Mouse (Mus musculus): ENCODE results near the gene Ccnd3.
"Not testable (repeated sequence)": the region's sequence is repeated elsewhere in the genome, so short reads cannot be mapped to it uniquely, and the experiment has no call there.

The Ccnd3 gene

GRCm38 (mm10) chr17:47482401-47482800 lies 22.4 kb upstream of the Ccnd3 start:
- DNase-seq (ENCODE audit: low spot score) = peak; percentile 87

- DNase-seq (ENCODE audit: low spot score) = peak; percentile 75
Measured at GRCm38 (mm10) chr17:47484241-47484921, 20.5 kb upstream of the Ccnd3 start.

DNA sequence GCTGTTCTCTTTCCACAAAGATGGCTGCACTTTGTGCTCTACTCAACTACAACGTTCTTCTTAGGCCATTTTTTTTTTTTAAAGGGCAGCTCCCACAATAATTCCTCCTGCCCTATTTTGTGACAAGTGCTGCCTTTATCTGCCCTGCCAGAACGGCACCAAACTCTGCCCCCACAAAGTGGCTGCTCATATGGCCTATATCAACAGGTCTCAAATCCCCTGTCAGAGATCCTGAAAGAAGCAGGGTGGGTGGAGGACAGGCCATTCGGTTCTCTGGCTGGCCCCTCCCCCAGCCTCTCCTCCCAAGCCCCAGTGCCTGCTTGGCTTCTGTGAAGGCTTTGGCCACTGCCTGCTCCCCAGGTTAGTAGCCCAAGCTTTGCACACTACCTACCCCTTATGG lies 19.9 kb upstream of the Ccnd3 start:
- no peak for DNase-seq (ENCODE audit: low spot score)

DNA sequence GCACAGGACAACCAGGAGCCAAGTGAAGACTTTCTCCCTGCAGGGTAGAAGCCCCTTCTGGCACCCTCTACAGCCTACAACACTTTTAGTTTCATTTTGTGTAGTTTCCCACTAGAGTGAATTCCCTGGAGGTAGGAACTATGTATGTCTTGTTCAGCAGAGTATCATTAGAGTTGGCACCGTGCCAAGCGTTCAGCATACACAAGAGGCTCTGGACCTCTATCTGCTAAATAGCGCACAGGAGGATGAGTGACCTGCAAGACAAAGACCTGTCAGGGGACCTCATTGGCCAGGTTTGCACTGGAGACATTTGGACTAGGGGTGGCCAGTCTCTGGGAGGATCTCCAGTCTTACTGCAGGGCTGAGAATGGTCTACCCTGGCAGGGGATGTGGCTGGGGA lies 19.1 kb upstream of the Ccnd3 start:
- no peak for DNase-seq (ENCODE audit: low spot score)

GRCm38 (mm10) chr17:47490791-47491190 lies 14.1 kb upstream of the Ccnd3 start:
- DNase-seq (ENCODE audit: low spot score) = no peak

DNA sequence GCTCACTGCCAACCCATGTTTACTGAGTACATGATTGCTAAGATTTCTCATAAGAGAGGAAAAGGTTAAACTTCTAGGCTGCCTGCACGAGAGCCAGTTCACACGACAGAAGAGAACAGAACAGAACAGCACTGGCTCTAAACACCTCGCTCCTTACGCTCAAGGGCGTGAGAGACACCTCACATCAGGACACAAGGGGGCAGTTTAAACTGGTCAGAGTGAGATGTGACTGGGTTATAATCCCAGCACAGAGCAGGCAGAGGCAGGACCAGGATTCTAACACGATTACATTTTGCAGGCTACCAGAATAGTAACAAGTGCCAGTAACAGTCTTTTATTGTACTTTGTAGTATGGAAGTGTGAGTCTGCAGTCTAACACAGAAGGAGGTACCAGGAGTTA lies 12.1 kb upstream of the Ccnd3 start:
- no peak for DNase-seq (ENCODE audit: low spot score)

GRCm38 (mm10) chr17:47493653-47494052 lies 11.2 kb upstream of the Ccnd3 start:
- no peak for DNase-seq (ENCODE audit: low spot score)

- DNase-seq (ENCODE audit: low spot score) = no peak
Measured at GRCm38 (mm10) chr17:47494132-47494531, 10.7 kb upstream of the Ccnd3 start.

DNA sequence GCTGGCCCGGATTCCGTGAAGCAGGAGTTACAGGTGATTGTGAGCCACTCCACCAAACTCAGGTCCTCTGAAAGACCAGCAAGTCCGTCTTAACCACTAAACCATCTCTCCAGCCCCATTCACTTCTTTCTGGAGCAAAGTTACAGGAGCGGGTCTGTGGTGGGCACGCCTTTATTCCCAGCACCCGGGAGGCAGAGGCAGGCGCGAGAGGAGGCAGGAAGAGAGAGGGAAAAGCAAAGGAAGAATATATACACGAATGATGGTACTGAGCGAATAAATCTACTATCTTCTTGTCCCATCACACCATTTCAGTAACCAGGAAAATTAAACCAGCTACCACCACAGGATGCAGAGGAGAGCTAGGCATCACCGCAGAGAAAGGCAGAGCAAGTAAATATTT lies 3.3 kb upstream of the Ccnd3 start:
- DNase-seq (ENCODE audit: low spot score) = no peak

- DNase-seq (ENCODE audit: low spot score) = peak; percentile 93
Measured at GRCm38 (mm10) chr17:47501946-47502706, 2.7 kb upstream of the Ccnd3 start, which contains the start of gene Taf8. Gene Taf8, minus strand, starts transcription at chr17:47502292.

DNA sequence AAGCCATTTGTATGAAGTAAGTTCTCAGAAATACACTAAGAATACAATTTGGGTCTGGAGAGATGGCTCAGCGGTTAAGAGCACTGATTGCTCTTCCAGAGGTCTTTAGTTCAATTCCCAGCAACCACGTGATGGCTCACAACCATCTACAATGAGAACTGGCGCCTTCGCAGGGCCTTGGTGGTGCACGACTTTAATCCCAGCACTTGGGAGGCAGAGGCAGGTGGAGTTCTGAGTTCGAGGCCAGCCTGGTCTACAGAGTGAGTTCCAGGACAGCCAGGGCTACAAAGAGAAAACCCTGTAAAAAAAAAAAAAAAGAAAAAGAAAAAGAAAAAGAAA lies 2.2 kb upstream of the Ccnd3 start:
- not testable (repeated sequence) for DNase-seq (ENCODE audit: low spot score)

DNA sequence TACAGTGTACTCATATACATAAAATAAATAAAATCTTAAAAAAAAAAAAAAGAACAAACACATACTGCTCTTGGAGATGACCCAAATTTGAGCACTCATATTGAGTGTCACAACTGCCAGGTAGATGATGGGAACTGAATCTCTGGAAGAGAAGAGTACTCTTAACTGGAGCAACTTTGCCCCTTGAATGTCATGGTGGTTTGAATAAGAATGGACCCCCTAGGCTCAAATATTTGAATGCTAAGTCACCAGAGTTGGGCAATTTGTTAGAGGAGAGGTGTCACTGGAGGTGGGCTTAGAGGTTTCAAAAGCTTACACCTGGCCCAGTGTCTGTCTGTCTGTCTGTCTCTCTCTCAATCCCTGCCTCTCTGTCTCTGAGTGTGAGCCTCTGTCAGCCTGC lies 1.2 kb upstream of the Ccnd3 start:
- DNase-seq (ENCODE audit: low spot score) = no peak

DNA sequence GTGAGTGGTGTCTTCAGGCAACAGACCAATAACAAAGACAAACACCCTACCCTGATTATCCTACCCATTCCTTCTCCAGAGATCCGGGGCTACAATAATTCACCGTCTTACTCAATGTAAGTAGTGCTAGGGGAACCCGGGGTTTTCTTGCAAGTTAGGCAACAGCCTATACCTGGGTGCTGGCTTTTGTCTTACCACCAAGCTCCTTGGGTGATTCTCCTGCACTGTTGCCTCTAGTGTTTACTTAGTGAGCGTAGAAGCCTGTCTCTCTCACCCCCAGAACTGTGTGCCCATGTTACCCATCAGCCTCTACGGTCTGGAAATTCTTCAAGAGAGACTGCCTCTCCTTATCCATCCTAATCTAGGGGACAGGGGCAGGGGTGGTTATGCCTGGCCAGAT lies 623 bp upstream of the Ccnd3 start:
- no peak for DNase-seq (ENCODE audit: low spot score)

GRCm38 (mm10) chr17:47505566-47505965 lies 715 bp downstream of the Ccnd3 start:
- no peak for DNase-seq (ENCODE audit: low spot score)

GRCm38 (mm10) chr17:47506042-47506441 lies 1.2 kb downstream of the Ccnd3 start:
- DNase-seq (ENCODE audit: low spot score) = no peak

GRCm38 (mm10) chr17:47506697-47507096 lies 1.8 kb downstream of the Ccnd3 start:
- DNase-seq (ENCODE audit: low spot score) = no peak

DNA sequence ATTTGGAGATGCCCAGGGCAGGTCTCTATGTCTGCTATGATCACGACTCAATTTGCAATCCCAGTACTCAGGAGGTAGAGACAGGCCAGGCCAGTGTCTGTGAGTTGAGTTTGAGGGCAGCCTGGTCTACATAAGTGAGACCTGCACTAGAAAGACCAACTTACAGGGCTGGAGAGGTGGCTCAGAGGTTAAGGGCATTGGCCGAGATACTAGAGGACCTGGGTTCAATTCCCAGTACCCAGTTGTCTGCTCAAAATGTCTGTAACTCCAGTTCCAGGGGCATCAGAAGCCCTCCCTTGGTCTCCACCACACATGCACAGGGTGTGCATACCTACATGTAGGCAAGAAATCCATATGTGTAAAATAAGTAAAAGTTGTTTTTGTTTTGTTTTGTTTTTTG lies 2.7 kb downstream of the Ccnd3 start:
- DNase-seq (ENCODE audit: low spot score) = no peak

DNA sequence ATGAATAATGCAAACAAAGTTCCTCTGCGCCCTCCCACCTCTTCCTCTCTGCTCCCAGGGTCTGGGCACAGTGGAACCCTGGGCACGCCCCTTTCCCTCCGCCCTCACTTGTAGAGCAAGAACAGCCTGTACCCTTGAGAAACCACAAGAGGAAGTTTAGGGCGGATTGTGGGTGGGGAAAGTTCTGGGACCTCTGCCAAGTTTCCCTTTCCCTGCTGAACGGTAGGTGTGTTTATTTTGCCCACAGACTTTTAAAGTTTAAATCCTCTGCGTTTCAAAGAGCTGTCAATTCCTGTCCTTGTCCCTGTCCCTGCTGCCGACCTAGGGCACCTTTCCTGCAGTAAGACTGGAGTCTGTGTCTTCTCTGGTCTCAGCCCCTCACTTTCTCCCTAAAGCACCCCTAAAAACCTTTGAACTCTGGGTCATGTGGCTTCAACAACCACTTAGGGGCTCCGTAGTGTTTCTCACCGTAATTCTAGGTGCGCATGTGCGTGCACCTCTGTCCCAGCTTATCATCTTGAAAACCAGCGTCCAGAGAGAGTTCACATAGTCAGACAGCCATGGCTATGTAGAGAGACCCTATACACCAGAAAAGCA lies 3.3 kb downstream of the Ccnd3 start:
- DNase-seq (ENCODE audit: low spot score) = peak; percentile 98

GRCm38 (mm10) chr17:47509031-47509705 lies 4.3 kb downstream of the Ccnd3 start:
- DNase-seq (ENCODE audit: low spot score) = no peak

- DNase-seq (ENCODE audit: low spot score) = peak; percentile 98
Measured at GRCm38 (mm10) chr17:47511111-47512020, 6.5 kb downstream of the Ccnd3 start.

- DNase-seq (ENCODE audit: low spot score) = peak; percentile 50
Measured at GRCm38 (mm10) chr17:47512956-47513775, 8.3 kb downstream of the Ccnd3 start.
